Mouse (Mus musculus): ENCODE measurements around the gene Ccdc58. TPM values are rescaled to one million over a fixed set of nuclear protein-coding genes. Genes with fewer than 3 reads are reported as not detected.
"Not testable (repeated sequence)": the region's sequence is repeated elsewhere in the genome, so short reads cannot be mapped to it uniquely, and the experiment has no call there.

The Ccdc58 gene
- polyA plus RNA-seq, 1 experiment = not detected

GRCm38 (mm10) chr16:36053524-36054275 is 17.8 kb upstream of the Ccdc58 start:
- no peak overlapping the region for H3K4me3 ChIP-seq (ENCODE audit: insufficient read depth, low read depth, low read length)
- WGBS = 89% methylated on average over 6 of the region's 6 CpGs

GRCm38 (mm10) chr16:36054920-36055319 is 16.6 kb upstream of the Ccdc58 start:
- Histone ChIP-seq H3K4me1 (ENCODE audit: control insufficient read depth, insufficient read depth, low read length) (no peaks in the 10 kb centered on the region), H3K27ac (ENCODE audit: insufficient read depth, low read depth, low read length) (no peak overlapping the region), H3K4me3 (ENCODE audit: insufficient read depth, low read depth, low read length) (no peak overlapping the region)
- 97% methylated on average over 8 of the region's 8 CpGs for WGBS
- TF ChIP-seq CTCF (IDR thresholded peaks at IDR 0.05; ENCODE audit: insufficient read depth, low read depth, low read length) = no peak
- no peak for TF ChIP-seq POLR2A (IDR thresholded peaks at IDR 0.05; ENCODE audit: insufficient read depth, low read depth, low read length)

More at GRCm38 (mm10) chr16:36053524-36054275, 17.8 kb upstream of the Ccdc58 start:
- Histone ChIP-seq H3K4me1 (ENCODE audit: control insufficient read depth, insufficient read depth, low read length) (no peaks in the 10 kb centered on the region), H3K27ac (ENCODE audit: insufficient read depth, low read depth, low read length) (no peak overlapping the region)
- no peak for TF ChIP-seq CTCF (IDR thresholded peaks at IDR 0.05; ENCODE audit: insufficient read depth, low read depth, low read length)
- no peak for TF ChIP-seq POLR2A (IDR thresholded peaks at IDR 0.05; ENCODE audit: insufficient read depth, low read depth, low read length)

GRCm38 (mm10) chr16:36056416-36056815 is 15.1 kb upstream of the Ccdc58 start:
- TF ChIP-seq CTCF (IDR thresholded peaks at IDR 0.05; ENCODE audit: insufficient read depth, low read depth, low read length) = no peak
- no peak for TF ChIP-seq POLR2A (IDR thresholded peaks at IDR 0.05; ENCODE audit: insufficient read depth, low read depth, low read length)
- Histone ChIP-seq H3K27ac (ENCODE audit: insufficient read depth, low read depth, low read length) (no peak overlapping the region), H3K4me1 (ENCODE audit: control insufficient read depth, insufficient read depth, low read length) (no peaks in the 10 kb centered on the region), H3K4me3 (ENCODE audit: insufficient read depth, low read depth, low read length) (no peak overlapping the region)
- WGBS = 90% methylated on average over 11 of the region's 11 CpGs

- no peaks in the 10 kb centered on the region for H3K4me1 ChIP-seq (ENCODE audit: control insufficient read depth, insufficient read depth, low read length)
- no peak for TF ChIP-seq CTCF (IDR thresholded peaks at IDR 0.05; ENCODE audit: insufficient read depth, low read depth, low read length)
- no peak for TF ChIP-seq POLR2A (IDR thresholded peaks at IDR 0.05; ENCODE audit: insufficient read depth, low read depth, low read length)
- H3K4me3 ChIP-seq (ENCODE audit: insufficient read depth, low read depth, low read length) = no peak overlapping the region
- H3K27ac ChIP-seq (ENCODE audit: insufficient read depth, low read depth, low read length) = no peak overlapping the region
- 86% methylated on average over 8 of the region's 8 CpGs for WGBS
Measured at GRCm38 (mm10) chr16:36057933-36058475, 13.5 kb upstream of the Ccdc58 start.

GRCm38 (mm10) chr16:36062534-36062933 is 9.0 kb upstream of the Ccdc58 start:
- H3K27ac ChIP-seq (ENCODE audit: insufficient read depth, low read depth, low read length); H3K4me3 ChIP-seq (ENCODE audit: insufficient read depth, low read depth, low read length); H3K4me1 ChIP-seq (ENCODE audit: control insufficient read depth, insufficient read depth, low read length): not testable (repeated sequence)
- 90% methylated on average over 1 of the region's 1 CpGs for WGBS

GRCm38 (mm10) chr16:36063315-36063714 is 8.2 kb upstream of the Ccdc58 start:
- no peak overlapping the region for H3K4me3 ChIP-seq (ENCODE audit: insufficient read depth, low read depth, low read length)
- H3K4me1 ChIP-seq (ENCODE audit: control insufficient read depth, insufficient read depth, low read length) = peaks cover 6% of the 10 kb centered on the region
- TF ChIP-seq CTCF (IDR thresholded peaks at IDR 0.05; ENCODE audit: insufficient read depth, low read depth, low read length) (no peak), POLR2A (IDR thresholded peaks at IDR 0.05; ENCODE audit: insufficient read depth, low read depth, low read length) (no peak)
- WGBS = 64% methylated on average over 2 of the region's 2 CpGs
- H3K27ac ChIP-seq (ENCODE audit: insufficient read depth, low read depth, low read length) = no peak overlapping the region

- Histone ChIP-seq H3K4me1 (ENCODE audit: control insufficient read depth, insufficient read depth, low read length) (peaks cover 9% of the 10 kb centered on the region), H3K4me3 (ENCODE audit: insufficient read depth, low read depth, low read length) (no peak overlapping the region), H3K27ac (ENCODE audit: insufficient read depth, low read depth, low read length) (no peak overlapping the region)
- 94% methylated on average over 5 of the region's 5 CpGs for whole genome bisulfite sequencing
- no peak for TF ChIP-seq CTCF (IDR thresholded peaks at IDR 0.05; ENCODE audit: insufficient read depth, low read depth, low read length)
- no peak for TF ChIP-seq POLR2A (IDR thresholded peaks at IDR 0.05; ENCODE audit: insufficient read depth, low read depth, low read length)
Measured at GRCm38 (mm10) chr16:36064904-36065303, 6.6 kb upstream of the Ccdc58 start.

GRCm38 (mm10) chr16:36067694-36068093 is 3.8 kb upstream of the Ccdc58 start:
- no peak for TF ChIP-seq CTCF (IDR thresholded peaks at IDR 0.05; ENCODE audit: insufficient read depth, low read depth, low read length)
- no peak for TF ChIP-seq POLR2A (IDR thresholded peaks at IDR 0.05; ENCODE audit: insufficient read depth, low read depth, low read length)
- Histone ChIP-seq H3K4me3 (ENCODE audit: insufficient read depth, low read depth, low read length) (no peak overlapping the region), H3K4me1 (ENCODE audit: control insufficient read depth, insufficient read depth, low read length) (peaks cover 9% of the 10 kb centered on the region), H3K27ac (ENCODE audit: insufficient read depth, low read depth, low read length) (no peak overlapping the region)
- 80% methylated on average over 2 of the region's 2 CpGs for WGBS

GRCm38 (mm10) chr16:36068356-36068755 is 3.1 kb upstream of the Ccdc58 start:
- 60% methylated on average over 3 of the region's 3 CpGs for WGBS
- Histone ChIP-seq H3K4me1 (ENCODE audit: control insufficient read depth, insufficient read depth, low read length) (peaks cover 9% of the 10 kb centered on the region), H3K27ac (ENCODE audit: insufficient read depth, low read depth, low read length) (no peak overlapping the region), H3K4me3 (ENCODE audit: insufficient read depth, low read depth, low read length) (no peak overlapping the region)
- TF ChIP-seq POLR2A (IDR thresholded peaks at IDR 0.05; ENCODE audit: insufficient read depth, low read depth, low read length) (no peak), CTCF (IDR thresholded peaks at IDR 0.05; ENCODE audit: insufficient read depth, low read depth, low read length) (no peak)

All from olfactory bulb, adult 2 months (tissue).